Mouse (Mus musculus) forebrain, embryonic 11.5 days (tissue): Measurements from ENCODE around the gene Fam208a. TPM values are rescaled to one million over a fixed set of nuclear protein-coding genes. Genes with fewer than 3 reads are reported as not detected.

Source experiments
- ATAC-seq: fragments of 200-750 bp; cut with Nextera tagmentation; replicated peaks from 2 replicates; pipeline ENCODE4 v1.8.0; 2017; ENCODE audit warnings: moderate TSS enrichment; ENCODE audit not compliant: low FRiP score
- DNase-seq: peaks from one replicate; pipeline ENCODE4 v3.0.0-alpha.2; 2017; ENCODE audit warnings: low spot score
- H3K27ac ChIP-seq: fragments of 300-500 bp; sonication (generic); 2 replicates; pipeline ENCODE4 v1.5.1; 2014; ENCODE audit warnings: low read depth, low read length
- H3K27me3 ChIP-seq: fragments of 300-500 bp; sonication (generic); 2 replicates; pipeline ENCODE4 v1.6.1; 2014; ENCODE audit warnings: mild to moderate bottlenecking, low read length, mixed read lengths; ENCODE audit not compliant: control insufficient read depth, insufficient read depth
- H3K36me3 ChIP-seq: fragments of 300-500 bp; sonication (generic); 2 replicates; pipeline ENCODE4 v1.6.1; 2014; ENCODE audit warnings: mild to moderate bottlenecking, low read length, moderate library complexity, mixed read lengths; ENCODE audit not compliant: control insufficient read depth, insufficient read depth
- H3K4me1 ChIP-seq: fragments of 300-500 bp; sonication (generic); replicated peaks from 2 replicates; pipeline ENCODE4 v1.6.1; 2014; ENCODE audit warnings: low read length, mixed read lengths; ENCODE audit not compliant: control insufficient read depth, insufficient read depth
- H3K4me2 ChIP-seq: fragments of 300-500 bp; sonication (generic); 2 replicates; pipeline ENCODE4 v1.6.1; 2014; ENCODE audit warnings: low read depth, mild to moderate bottlenecking, low read length, moderate library complexity, mixed read lengths; ENCODE audit not compliant: severe bottlenecking
- H3K4me3 ChIP-seq: fragments of 300-500 bp; sonication (generic); 2 replicates; pipeline ENCODE4 v1.5.1; 2014; ENCODE audit warnings: low read depth, low read length
- H3K9ac ChIP-seq: fragments of 300-500 bp; sonication (generic); 2 replicates; pipeline ENCODE4 v1.6.1; 2014; ENCODE audit warnings: low read length
- H3K9me3 ChIP-seq: fragments of 300-500 bp; sonication (generic); 2 replicates; pipeline ENCODE4 v1.6.1; 2016; ENCODE audit warnings: low read length, mixed read lengths; ENCODE audit not compliant: control insufficient read depth
- WGBS: fragments of 180-500 bp; shearing (Covaris S2); extraction: QIAGEN DNeasy Blood & Tissue Kit; methylation state at CpG from one replicate; pipeline ENCODE4 v1.1.7; 2014; 5-methylcytosine and 5-hydroxymethylcytosine counted together
- polyA plus RNA-seq: library from polyadenylated mRNA; unstranded; fragments of >200 nt; fragmentation: Nextera tagmentation; extraction: Ambion mirVana; gene quantifications from 2 replicates; pipeline ENCODE4 v1.2.1, GENCODE M21; 2014

Gene Fam208a
- 13.5 and 17.4 TPM in 2 replicates for polyA plus RNA-seq

DNA sequence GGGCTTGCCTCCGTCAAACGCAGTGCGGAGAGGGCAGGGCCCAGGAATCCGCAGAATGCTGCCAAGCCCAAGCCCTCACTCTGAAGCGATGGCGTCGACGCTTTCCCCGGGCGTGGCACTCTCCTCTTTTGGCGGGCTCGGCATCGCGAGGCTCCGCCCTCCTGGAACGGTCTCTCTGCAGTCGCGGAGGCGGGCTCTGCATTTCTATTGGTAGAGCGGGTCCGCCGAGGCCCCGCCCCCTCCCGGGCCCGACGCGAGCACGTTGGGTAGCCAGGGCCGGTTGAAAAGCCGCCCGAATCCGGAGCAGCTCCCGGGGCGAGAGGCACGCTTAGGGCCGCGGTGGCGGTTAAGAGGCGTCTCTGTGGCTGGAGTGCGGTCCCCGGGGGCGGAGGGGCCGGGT, at the start of gene Fam208a:
Gene Fam208a (plus strand): TSS at position 262 of the 400 bp plus-strand sequence.
- ATAC-seq, result peak; percentile 97
- Histone ChIP-seq H3K9ac (peak within 1 kb of the TSS; percentile 93), H3K4me1 (no peaks in the 10 kb centered on the region), H3K36me3 (no peaks in the 10 kb centered on the region; the same call in 1 of the 2 replicates), H3K27ac (peak within 1 kb of the TSS; percentile 93), H3K4me3 (peak within 1 kb of the TSS; percentile 60), H3K27me3 (no peaks in the 10 kb centered on the region; the same call in 1 of the 2 replicates), H3K9me3 (peaks cover 8% of the 10 kb centered on the region), H3K4me2 (peak within 1 kb of the TSS; percentile 89)
- WGBS, result 1% methylated on average over 42 of the region's 43 CpGs
- DNase-seq, result peak; percentile 96

DNA sequence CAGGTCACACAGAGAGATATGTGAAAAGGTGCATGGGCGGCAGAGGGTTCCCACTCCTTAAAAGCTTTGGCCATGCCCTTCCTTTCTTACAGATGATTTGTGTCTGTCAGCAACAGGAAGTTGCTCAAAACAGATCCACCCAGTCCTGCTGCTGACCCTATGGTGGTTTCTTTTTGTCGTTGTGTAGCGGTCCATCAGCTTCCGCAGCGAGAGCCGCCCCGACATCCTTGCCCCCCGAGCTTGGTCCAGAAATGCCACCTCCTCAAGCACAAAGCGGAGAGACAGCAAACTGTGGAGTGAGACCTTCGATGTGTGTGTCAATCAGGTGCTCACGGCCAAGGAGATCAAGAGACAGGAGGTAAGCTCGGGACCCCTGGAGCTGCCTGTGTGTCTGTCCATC, 49.2 kb upstream of the Fam208a start:
- 86% methylated on average over 12 of the region's 12 CpGs for WGBS
- no peak for ATAC-seq

DNA sequence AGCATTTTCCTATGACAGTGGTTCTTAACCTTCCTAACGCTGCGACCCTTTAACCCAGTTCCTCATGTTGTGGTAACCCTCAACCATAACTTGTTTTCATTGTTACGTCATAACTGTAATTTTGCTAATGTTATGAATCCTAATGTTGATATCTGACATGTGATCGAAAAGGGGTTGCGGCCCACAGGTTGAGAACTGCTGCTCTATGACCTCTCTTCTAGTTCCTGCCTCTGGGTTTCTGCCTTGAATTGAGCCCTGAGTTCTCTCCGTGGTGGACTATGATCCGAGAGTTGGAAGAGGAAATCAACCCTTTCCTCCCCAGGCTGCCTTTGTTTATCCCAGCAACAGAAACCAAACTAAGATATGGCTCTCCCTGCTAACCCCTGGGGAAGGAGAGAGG, 47.2 kb upstream of the Fam208a start:
- no peak overlapping the region for H3K27ac ChIP-seq
- DNase-seq (no peak), ATAC-seq (no peak)
- H3K9ac ChIP-seq, result no peak overlapping the region
- no peak overlapping the region for H3K4me3 ChIP-seq
- no peaks in the 10 kb centered on the region for H3K4me1 ChIP-seq
- H3K27me3 ChIP-seq, result no peaks in the 10 kb centered on the region
- H3K4me2 ChIP-seq, result no peak overlapping the region
- H3K9me3 ChIP-seq, result no peaks in the 10 kb centered on the region
- H3K36me3 ChIP-seq, result no peaks in the 10 kb centered on the region
- 91% methylated on average over 7 of the region's 7 CpGs for WGBS

More for the DNA sequence above, 49.2 kb upstream of the Fam208a start:
- no peak overlapping the region for H3K4me2 ChIP-seq
- H3K4me1 ChIP-seq, result no peaks in the 10 kb centered on the region
- H3K27ac ChIP-seq, result no peak overlapping the region
- H3K27me3 ChIP-seq, result no peaks in the 10 kb centered on the region
- H3K4me3 ChIP-seq, result no peak overlapping the region
- no peaks in the 10 kb centered on the region for H3K36me3 ChIP-seq
- no peak overlapping the region for H3K9ac ChIP-seq
- no peak for DNase-seq
- no peaks in the 10 kb centered on the region for H3K9me3 ChIP-seq

DNA sequence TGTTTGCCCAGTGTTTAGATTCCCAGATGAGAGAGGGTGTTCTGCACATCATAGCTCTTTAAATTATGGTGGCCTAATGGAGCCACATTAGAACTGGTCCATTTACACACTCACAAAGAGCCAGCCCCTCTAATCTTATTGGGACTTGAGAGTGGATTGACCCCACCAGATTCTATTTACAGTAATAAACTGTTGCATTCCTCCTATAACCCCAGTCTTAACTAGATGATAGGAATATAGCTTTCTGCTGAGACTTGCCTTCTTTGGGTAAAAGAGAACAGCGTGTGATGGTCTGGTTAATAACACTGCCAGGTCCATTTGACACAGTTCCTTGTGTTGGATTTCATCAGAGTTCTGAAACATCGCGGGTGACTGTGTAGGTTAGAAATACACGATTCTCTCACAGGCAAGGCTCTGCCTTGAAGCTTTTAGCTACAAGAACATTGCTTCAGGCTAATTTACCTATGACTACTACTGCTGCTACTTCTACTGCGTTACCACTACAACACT, 45.3 kb upstream of the Fam208a start:
- H3K4me3 ChIP-seq, result no peak overlapping the region
- DNase-seq, result no peak
- no peak for ATAC-seq
- H3K9me3 ChIP-seq, result no peaks in the 10 kb centered on the region
- no peaks in the 10 kb centered on the region for H3K36me3 ChIP-seq
- H3K9ac ChIP-seq, result no peak overlapping the region
- no peaks in the 10 kb centered on the region for H3K27me3 ChIP-seq
- H3K4me2 ChIP-seq, result no peak overlapping the region
- no peak overlapping the region for H3K27ac ChIP-seq
- WGBS, result 90% methylated on average over 5 of the region's 5 CpGs
- H3K4me1 ChIP-seq, result no peaks in the 10 kb centered on the region

DNA sequence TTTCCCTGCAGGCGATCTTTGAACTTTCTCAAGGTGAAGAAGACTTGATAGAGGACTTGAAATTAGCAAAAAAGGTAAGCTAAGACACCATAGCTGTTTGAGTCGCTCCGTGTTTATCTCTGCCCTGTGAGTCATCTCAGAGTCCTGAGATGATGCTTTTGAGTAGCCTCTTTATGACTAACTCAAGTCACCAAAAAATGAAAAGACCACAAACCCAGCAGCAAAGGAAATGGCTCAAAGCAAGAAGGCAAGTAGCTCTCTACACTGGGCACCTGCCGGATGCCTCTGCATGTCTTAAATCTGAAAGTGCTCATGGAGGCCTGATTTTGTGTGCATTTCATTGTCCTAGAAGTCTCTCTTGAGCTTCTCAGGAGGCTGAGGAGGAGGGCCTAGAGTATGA, 44.5 kb upstream of the Fam208a start:
- ATAC-seq (no peak), DNase-seq (no peak)
- no peak overlapping the region for H3K27ac ChIP-seq
- no peak overlapping the region for H3K4me2 ChIP-seq
- H3K9me3 ChIP-seq, result no peaks in the 10 kb centered on the region
- H3K4me3 ChIP-seq, result no peak overlapping the region
- H3K27me3 ChIP-seq, result no peaks in the 10 kb centered on the region
- no peaks in the 10 kb centered on the region for H3K4me1 ChIP-seq
- H3K9ac ChIP-seq, result no peak overlapping the region
- WGBS, result 87% methylated on average over 4 of the region's 4 CpGs
- H3K36me3 ChIP-seq, result no peaks in the 10 kb centered on the region

DNA sequence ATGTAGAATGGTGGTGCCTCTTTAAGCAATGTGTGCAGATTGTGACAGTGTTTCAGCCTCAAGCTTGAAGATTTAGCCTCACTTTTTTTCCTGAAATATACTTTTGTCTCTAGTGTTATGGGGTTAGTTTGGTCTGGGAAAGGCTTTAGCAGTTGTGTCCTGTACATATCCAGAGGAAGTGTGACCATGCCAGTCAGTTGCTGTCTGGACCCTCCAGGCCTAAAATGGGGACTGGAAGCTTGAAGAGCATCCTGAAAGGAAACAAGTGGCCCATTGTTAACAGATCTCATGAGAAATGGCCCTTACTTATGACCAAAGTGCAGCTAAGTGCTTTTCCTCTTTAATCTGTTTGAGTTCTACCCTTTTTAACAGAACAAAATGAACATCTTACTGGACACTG, 40.0 kb upstream of the Fam208a start:
- H3K4me2 ChIP-seq, result no peak overlapping the region
- H3K4me1 ChIP-seq, result no peaks in the 10 kb centered on the region
- H3K9ac ChIP-seq, result no peak overlapping the region
- H3K4me3 ChIP-seq, result no peak overlapping the region
- ATAC-seq, result no peak
- DNase-seq, result no peak
- no peaks in the 10 kb centered on the region for H3K27me3 ChIP-seq
- H3K27ac ChIP-seq, result no peak overlapping the region
- H3K36me3 ChIP-seq, result no peaks in the 10 kb centered on the region
- H3K9me3 ChIP-seq, result no peaks in the 10 kb centered on the region

DNA sequence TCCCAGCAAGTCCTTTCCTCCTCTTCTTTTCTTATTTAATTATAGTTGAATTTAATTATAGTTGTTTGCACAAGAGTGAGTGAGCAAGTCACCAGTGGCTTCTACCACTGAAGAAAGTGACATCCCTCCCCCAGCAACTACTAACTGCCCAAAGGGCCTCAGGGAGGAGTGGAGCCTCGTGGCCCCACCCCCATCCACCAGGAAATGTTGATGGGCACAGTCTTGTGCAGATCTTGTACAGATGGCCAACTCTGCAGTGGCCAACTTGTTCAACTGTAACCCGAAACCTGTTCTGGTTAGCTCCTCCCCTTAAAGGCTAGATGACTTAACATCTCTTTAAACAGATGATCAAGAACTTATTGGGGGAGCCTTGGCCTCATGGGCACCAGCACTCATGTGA, 38.9 kb upstream of the Fam208a start:
- H3K27me3 ChIP-seq, result no peaks in the 10 kb centered on the region
- 77% methylated on average over 2 of the region's 2 CpGs for WGBS
- H3K27ac ChIP-seq, result no peak overlapping the region
- H3K4me2 ChIP-seq, result no peak overlapping the region
- DNase-seq, result no peak
- H3K4me3 ChIP-seq, result no peak overlapping the region
- H3K9me3 ChIP-seq, result no peaks in the 10 kb centered on the region
- no peak overlapping the region for H3K9ac ChIP-seq
- no peak for ATAC-seq
- no peaks in the 10 kb centered on the region for H3K4me1 ChIP-seq
- H3K36me3 ChIP-seq, result no peaks in the 10 kb centered on the region

DNA sequence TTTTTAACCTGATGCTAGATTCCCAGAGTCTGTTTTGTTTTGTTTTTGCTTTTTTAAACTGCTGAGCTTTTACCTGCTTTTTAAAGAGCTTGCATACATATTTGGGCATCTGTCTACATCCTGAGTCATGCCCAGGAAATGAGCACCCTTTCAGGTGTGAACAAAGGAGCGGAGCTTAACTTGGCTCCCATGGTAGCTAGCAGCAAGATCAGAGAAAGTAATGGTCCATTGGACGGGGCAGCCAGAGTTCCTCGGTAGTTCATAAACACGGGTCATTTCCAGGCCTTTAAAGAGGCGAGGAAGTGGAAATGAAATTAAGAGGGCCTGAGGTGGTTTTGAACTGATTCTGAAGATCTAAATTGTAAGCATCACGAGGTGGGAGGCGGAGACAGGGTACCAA, 38.0 kb upstream of the Fam208a start:
- no peak overlapping the region for H3K4me2 ChIP-seq
- no peak overlapping the region for H3K4me3 ChIP-seq
- H3K27me3 ChIP-seq, result no peaks in the 10 kb centered on the region
- no peaks in the 10 kb centered on the region for H3K36me3 ChIP-seq
- no peaks in the 10 kb centered on the region for H3K9me3 ChIP-seq
- ATAC-seq (no peak), DNase-seq (no peak)
- H3K27ac ChIP-seq, result no peak overlapping the region
- H3K9ac ChIP-seq, result no peak overlapping the region
- H3K4me1 ChIP-seq, result no peaks in the 10 kb centered on the region
- WGBS, result 40% methylated on average over 7 of the region's 7 CpGs

DNA sequence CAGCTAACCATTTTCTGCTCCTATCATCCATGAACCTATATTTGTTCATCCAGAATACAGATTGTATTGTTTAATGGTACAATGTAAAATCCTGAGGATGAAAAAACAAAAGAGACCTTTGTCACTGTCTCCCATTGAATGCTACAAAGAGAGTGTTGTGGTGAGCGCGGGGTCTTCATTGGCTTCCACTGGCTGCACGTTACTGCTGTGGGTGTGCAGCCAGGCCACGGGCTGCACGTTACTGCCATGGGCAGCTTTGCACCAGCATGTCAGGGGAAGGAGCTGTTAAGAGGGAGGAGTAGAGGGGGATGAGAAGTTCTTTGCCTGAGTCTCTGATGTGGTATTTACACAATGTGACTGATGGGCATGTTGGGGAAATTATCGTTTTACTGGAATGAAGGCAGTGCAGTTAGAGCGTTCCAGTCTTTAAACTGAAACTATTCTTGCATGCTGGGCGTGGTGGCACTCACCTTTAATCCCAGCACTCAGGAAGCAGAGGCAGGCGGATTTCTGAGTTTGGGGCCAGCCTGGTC, 36.8 kb upstream of the Fam208a start:
- 76% methylated on average over 9 of the region's 9 CpGs for WGBS
- no peak for ATAC-seq
- H3K4me1 ChIP-seq, result no peaks in the 10 kb centered on the region

More for the DNA sequence above, 36.8 kb upstream of the Fam208a start:
- Histone ChIP-seq H3K9ac (no peak overlapping the region), H3K27me3 (no peaks in the 10 kb centered on the region), H3K36me3 (no peaks in the 10 kb centered on the region), H3K4me3 (no peak overlapping the region), H3K4me2 (no peak overlapping the region), H3K9me3 (no peaks in the 10 kb centered on the region), H3K27ac (no peak overlapping the region)
- DNase-seq, result no peak
